Mouse (Mus musculus) spleen, postnatal 14 days (tissue): ENCODE data around the gene Omg.

Source experiments
- DNase-seq, 2 experiments: peaks; one replicate each; pipeline ENCODE4 v3.0.0; 2021 to 2022; ENCODE audit warnings: low spot score in 2 of 2

The Omg gene

DNA sequence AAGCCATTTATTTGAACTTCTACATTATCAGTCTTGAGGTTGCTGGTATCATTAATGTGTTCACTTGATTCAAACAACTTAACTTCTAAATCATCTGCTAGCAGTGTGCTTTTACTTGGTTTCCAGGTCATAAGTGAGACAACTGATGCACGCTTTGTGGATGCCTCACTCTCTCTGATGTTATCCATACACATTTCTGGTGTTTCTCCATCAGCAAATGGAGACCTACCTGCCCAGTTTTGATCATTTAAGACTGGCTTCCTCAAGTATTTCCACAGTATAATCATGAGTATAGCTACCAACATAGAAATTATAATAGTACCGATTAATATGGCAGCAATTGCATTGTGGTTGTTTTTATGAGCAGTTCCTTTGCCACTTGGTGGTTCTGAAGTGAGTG lies 11.9 kb upstream of the Omg start:
- DNase-seq = no peak

DNA sequence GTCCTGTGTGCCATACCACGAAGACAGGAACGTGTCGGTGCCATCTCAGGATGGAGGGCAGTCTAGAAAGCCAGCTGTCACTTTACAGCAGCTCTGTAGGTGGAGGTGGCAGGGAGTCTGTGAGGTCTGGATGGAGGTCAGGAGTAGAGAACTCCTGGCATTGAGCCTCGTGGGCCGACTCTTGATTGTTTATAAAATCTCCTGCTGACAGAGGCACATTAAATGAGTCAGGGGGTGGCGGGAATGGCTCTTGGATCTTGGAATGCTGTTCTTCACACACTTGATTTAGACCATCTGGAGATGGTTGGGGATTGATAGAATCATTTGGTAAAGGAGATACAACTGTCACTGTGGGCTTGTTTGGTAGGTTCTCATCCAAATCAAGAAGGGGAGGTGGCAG lies 11.4 kb upstream of the Omg start:
- DNase-seq = no peak

DNA sequence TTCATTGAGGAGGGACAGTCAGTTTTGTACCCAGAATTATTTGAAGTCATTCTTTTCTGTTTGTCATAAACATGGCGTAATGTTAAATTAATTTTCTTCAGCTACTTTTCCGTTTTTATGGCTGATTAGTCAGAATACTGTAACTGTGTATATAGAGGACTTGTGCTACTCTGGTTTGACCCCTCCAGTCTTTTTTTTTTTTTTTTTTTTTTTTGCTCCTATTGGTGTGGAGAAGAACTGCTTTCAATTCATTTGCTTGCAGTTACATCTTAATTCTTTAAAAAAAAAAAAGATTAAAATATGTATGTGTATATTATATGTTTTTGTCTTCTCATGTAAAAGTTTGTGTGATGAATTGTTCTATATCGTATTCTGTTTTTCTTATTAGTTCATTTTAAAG lies 8.1 kb upstream of the Omg start:
- no peak for DNase-seq

DNA sequence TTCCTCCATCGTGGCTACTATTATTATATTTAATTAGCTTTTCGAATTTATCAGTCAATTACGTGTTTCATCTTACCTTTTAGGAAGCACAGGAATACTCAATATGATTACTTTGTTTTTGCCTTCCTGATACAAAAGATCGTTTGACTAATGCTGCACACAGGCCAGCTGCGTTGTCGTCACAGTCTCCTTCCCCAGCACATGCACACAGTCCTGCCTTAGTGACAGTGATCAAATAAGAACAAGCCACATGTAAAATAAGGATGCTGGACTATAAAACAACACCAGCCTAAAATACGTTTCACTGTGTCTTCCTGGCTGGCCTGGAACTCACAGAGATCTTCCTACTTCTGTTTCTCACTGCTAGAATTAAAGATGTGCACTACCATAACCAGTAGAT lies 622 bp upstream of the Omg start:
- no peak for DNase-seq

DNA sequence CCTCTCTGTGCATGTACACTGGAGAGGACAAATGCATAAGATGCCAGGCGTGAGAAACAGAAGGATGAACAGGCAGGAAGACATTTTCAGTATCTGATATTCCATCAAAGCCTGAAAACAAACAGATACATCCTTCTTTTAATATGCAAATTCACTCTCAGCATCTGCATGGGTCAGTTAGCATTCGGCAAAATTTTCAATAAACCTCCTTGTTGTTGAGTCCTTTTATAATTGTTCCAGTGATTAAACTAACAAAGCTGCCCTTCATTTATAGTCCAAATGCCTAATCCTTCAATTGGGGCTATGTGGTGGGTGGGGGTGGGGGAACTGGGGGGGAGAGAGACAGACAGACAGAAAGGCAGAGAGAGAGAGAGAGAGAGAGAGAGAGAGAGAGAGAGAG lies 967 bp downstream of the Omg start:
- DNase-seq = no peak

DNA sequence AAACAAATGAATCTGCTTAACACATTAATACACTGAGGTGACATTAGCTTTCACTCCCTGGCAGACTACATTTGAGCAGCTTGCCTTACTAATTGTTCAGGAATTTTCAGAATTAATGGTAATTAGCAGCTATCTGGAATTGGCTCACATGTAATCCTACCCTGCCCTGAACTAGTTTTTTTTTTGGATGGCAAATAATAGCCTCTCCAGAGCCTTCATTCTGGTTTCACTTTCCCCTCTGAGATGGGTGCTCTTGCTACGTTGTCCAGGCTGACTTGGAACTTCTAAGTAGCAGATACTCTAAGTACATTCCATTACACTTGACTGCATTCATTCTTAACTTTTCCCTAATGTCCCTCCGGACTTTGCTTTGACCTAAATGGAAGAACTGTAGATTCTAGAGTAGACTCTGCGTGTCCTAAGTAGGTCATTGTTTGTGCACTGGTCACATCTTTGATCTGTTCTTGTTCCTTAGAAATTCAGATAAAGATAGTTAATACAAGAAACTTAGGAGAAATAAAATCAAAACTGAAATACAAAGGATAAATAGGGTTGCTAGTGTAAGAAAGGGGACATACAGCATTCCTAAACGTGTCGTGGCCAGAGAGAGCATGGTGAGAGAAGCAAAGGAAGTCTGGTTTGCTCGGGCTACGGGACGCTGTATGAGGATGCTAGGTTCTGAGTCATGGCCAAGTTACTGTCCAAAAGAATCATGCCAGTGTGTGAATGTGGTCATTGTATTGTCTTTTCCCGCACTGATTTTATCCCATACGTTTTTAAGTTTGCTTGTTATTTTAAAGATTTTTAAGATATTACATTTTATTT lies 8.7 kb downstream of the Omg start:
- no peak for DNase-seq

DNA sequence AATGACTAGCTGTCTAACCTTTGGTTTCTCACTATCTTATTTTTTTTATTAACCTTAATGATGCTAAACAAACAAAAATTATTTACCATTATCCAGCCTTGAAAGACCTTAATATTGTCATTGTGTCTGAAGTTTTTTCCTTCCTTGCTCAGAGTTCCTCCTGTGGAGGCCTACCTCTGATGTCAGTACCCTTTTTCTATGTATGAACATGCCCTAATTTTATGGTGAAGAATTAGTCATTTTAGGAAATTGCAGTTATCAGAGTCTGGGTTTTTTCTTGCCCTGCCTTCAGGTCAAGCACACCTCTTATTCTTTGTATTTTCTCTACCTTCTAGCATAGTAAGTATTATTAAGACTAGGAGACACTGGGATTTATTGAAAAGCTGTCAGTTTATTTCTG lies 19.2 kb downstream of the Omg start:
- no peak for DNase-seq

DNA sequence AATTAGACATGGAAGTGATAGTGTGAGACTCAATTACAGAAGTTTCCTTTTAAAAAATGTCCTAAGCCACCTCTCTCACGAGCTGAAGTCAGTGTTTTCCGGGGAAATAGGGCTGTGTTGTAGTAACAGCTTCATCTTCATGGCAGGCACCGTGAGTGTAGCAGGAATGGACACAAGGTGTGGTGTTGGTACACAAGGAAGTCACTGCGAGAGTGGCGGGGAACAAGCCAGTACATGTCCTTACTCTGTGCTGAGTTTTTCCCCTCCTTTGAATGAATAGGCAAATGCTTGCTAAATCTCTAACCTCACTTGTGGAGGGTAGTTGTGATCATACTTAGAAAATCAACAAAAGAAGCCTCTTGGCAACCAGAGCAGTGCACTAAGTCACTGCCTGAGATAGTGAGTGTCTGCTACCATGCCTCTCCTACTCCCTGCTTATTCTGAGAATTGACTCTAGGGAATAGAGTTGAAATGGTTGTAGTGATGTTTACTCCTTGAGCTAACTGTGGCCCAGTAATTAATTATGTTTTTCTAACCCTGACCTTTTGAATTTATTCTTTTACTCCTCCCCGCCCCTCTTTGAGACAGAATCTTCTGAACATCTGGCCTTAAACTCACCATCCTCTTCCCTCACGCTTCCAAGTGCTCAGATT lies 19.9 kb downstream of the Omg start:
- no peak for DNase-seq

DNA sequence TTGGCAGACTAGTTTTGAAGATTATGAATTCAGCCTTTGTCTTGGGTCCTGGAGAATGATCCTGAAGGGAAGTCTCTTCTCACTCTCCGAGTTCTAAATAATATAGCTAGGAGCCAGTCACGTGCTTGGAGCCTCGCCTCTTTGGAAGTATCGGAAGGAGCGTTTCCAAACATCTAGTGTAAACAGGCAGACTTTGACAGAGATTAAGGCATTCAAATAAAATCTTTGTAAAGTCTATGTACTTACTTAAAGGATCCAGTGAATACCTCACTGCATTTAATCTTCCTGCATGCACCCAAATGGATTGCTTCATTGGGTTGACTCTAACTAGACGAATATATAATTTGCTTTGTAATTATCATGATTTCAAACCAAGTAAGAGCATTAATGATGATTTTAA lies 20.5 kb downstream of the Omg start:
- DNase-seq = no peak

DNA sequence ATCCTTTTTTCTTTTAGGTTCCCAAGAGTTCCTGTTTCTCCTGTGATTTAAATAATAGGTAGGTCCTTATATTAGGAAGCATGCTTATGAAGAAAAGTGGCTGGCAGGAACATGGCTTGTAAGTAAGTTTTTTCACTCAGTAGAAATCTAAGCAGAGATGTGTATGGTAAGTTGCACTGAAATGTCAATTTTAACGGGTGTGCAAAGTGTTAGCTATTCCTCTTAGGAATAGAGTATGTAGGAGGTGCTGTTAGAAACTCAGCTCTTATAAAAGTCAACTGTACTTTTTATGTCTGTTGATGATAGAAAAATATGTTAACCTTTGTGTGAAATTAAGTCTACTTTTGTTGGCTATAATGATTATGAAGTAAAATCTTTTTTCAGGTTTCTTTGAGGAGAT lies 35.8 kb downstream of the Omg start:
- DNase-seq = no peak

DNA sequence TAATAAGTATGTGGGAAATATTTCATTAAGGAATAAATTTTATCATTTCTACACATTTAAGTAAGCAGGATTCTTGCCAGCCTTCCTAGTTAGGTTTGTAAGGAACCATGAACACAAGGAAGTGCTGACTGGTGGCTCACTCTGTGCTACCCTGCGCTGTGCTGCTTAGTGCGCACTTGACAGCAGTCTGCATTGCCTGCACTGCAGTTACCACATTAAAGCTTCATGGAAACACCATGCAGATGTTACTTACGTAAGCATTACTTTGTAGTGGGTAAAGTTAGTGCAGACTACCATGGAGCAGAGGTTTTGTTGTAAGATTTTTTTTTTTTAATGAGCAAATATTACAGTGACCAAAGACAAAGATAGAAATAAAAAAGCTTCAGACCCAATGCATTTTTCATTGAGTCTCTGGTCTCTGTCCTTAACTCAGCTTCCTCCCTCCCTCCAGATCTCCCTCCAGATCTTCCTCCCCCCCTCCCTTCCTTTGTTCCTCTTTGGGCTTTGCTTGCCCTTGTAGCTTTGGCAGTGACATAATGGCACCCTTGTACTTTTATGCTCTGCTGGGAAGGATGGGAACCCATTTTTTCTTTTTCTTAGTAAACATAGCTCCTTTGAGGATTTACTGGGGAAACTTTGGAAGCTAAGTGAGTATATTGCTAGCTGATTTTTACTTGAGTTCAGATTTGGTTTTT lies 43.0 kb downstream of the Omg start:
- no peak for DNase-seq

DNA sequence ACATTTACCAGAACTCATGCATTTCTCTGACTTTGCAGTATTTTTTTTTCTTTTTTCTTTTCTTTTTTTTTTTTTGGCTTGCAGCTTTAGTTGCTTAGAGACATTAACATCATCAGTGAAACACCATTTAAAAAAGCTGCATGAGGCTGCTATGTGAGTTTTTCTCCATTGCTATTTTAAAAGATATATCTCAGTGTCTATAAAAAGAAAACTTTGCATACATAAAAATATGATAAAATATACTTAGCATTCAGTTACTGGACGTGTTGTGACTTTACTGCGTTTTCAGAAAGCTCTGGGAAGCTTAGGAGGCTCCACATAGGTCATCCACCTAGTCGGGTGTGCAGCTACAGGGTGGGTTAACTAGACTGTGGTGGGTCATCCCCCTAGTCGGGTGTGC lies 44.0 kb downstream of the Omg start:
- DNase-seq = no peak

DNA sequence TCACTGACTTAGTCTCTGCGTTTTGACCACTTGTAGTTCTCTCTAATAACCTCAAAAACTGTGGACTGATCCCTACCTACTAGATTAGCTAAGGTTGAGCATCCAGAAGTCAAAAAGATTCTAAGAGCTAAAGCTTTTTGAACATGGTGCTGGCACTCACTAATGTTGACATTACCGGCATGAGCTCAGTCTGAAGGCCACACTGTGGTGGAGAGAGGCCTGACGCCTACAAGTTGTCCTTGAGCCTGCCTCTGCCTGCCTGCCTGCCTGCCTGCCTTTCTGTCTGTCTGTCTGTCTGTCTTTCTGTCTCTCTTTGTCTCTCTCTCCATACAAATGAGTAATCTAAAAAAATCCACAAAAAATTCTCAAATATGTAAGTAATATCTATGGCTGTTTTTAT lies 46.0 kb downstream of the Omg start:
- DNase-seq = no peak

DNA sequence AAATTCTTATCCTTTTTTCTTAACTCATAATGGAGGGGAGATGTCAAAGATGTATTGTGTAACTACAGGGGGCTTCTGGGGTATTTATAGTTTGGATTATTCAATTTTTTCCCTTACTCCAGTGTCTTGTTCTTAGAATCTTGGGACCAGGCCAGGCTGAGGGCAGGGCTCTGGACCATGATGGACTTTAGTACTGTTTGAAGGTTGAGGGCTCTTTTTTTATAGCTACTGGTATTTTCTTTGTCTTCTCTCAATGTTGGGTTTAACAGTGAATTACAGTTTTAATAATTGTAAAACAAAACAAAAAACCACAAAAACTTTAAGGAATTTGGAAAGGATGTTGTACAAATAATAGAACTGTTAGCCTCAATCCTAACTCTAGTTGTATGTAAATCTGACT lies 50.9 kb downstream of the Omg start:
- no peak for DNase-seq
